Mouse (Mus musculus): ENCODE measurements around the gene Chst2. TPM values are rescaled to one million over a fixed set of nuclear protein-coding genes. Genes with fewer than 3 reads are reported as not detected.

Gene Chst2
- 3.0 and 4.4 TPM in 2 replicates for polyA plus RNA-seq (2014; fragmentation: Nextera tagmentation; extraction: Ambion mirVana)

- Histone ChIP-seq H3K4me1 (ENCODE audit: control insufficient read depth, insufficient read depth, low read length) (0 out of 2 replicates have a peak, but pooled peaks cover 6% of the 10 kb centered on the region), H3K4me2 (replicated peaks; ENCODE audit: low read depth, low read length) (peak within 1 kb of the TSS; percentile 94), H3K27me3 (ENCODE audit: control insufficient read depth, insufficient read depth, low read length) (0 out of 2 replicates have a peak, but pooled peaks cover 2% of the 10 kb centered on the region), H3K9me3 (ENCODE audit: control insufficient read depth, low read depth, low read length) (no peaks in the 10 kb centered on the region), H3K27ac (ENCODE audit: low read length) (peak within 1 kb of the TSS; percentile 72), H3K9ac (replicated peaks; ENCODE audit: low read depth, low read length) (peak within 1 kb of the TSS; percentile 61), H3K36me3 (ENCODE audit: control insufficient read depth, insufficient read depth, low read length) (no peaks in the 10 kb centered on the region), H3K4me3 (ENCODE audit: low read depth, low read length) (peak within 1 kb of the TSS; percentile 61)
- under 1% methylated on average over 102 of the region's 102 CpGs for WGBS
- peak; percentile 86 for ATAC-seq (ENCODE audit: insufficient number of reproducible peaks, insufficient read depth, low FRiP score, low read depth)
Measured at GRCm38 (mm10) chr9:95406571-95407561, at the start of gene Chst2. Gene Chst2, minus strand, starts transcription at chr9:95406722.

DNA sequence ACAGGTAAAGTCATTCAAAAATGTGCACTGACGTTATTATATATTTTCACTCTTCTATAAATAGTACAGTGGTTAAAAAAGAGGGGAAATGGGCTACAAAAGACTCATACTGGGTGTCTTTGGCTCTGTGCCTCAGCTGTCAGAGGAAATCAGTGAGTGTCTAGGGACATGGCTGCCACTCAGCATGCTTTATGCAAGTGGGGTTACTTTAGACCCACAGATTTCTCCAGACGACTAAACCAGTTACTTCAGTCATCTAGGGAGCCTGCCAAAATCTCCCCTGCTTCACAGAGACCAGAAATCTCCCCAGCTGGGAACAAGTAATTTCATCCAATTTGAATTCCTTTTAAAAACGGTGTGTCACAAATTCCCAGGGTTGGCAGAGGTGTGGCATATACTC, 45.4 kb upstream of the Chst2 start:
- Histone ChIP-seq H3K4me2 (replicated peaks; ENCODE audit: low read depth, low read length) (no peak overlapping the region), H3K4me1 (ENCODE audit: control insufficient read depth, insufficient read depth, low read length) (no peaks in the 10 kb centered on the region), H3K36me3 (ENCODE audit: control insufficient read depth, insufficient read depth, low read length) (peaks cover 3% of the 10 kb centered on the region; the same call in 1 of the 2 replicates), H3K27ac (ENCODE audit: low read length) (no peak overlapping the region), H3K4me3 (ENCODE audit: low read depth, low read length) (no peak overlapping the region), H3K9ac (replicated peaks; ENCODE audit: low read depth, low read length) (no peak overlapping the region), H3K27me3 (ENCODE audit: control insufficient read depth, insufficient read depth, low read length) (no peaks in the 10 kb centered on the region), H3K9me3 (ENCODE audit: control insufficient read depth, low read depth, low read length) (no peaks in the 10 kb centered on the region)
- WGBS = 67% methylated on average over 3 of the region's 3 CpGs
- no peak for ATAC-seq (ENCODE audit: insufficient number of reproducible peaks, insufficient read depth, low FRiP score, low read depth)

GRCm38 (mm10) chr9:95450586-95450985, 44.1 kb upstream of the Chst2 start:
- Histone ChIP-seq H3K36me3 (ENCODE audit: control insufficient read depth, insufficient read depth, low read length) (peaks cover under 1% of the 10 kb centered on the region; the same call in 1 of the 2 replicates), H3K27me3 (ENCODE audit: control insufficient read depth, insufficient read depth, low read length) (no peaks in the 10 kb centered on the region), H3K4me3 (ENCODE audit: low read depth, low read length) (no peak overlapping the region), H3K4me1 (ENCODE audit: control insufficient read depth, insufficient read depth, low read length) (no peaks in the 10 kb centered on the region), H3K4me2 (replicated peaks; ENCODE audit: low read depth, low read length) (no peak overlapping the region), H3K9ac (replicated peaks; ENCODE audit: low read depth, low read length) (no peak overlapping the region), H3K9me3 (ENCODE audit: control insufficient read depth, low read depth, low read length) (no peaks in the 10 kb centered on the region), H3K27ac (ENCODE audit: low read length) (no peak overlapping the region)
- WGBS = 92% methylated on average over 8 of the region's 8 CpGs
- ATAC-seq (ENCODE audit: insufficient number of reproducible peaks, insufficient read depth, low FRiP score, low read depth) = no peak

DNA sequence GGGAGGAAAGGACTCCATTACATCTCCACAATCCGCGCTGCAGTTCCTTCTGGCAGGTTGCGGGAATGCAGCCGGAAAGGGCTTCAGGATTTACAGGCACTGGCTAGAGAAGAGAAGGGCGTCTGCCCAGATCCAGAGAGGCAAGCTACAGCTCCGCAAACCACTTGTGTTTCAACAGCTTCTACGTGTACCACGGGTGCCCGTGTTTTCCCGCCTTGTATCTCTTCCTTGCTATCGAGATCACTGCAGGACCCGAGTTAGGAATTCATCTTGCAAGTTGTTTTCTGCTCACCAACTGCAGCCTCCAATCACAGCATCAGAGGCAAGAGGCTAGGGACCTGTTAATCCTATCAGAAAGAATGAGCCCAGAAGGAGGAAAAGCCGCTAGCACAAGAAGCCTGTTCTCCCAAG, 35.8 kb upstream of the Chst2 start:
- WGBS = 8% methylated on average over 13 of the region's 13 CpGs
- no peak for ATAC-seq (ENCODE audit: insufficient number of reproducible peaks, insufficient read depth, low FRiP score, low read depth)
- Histone ChIP-seq H3K9me3 (ENCODE audit: control insufficient read depth, low read depth, low read length) (no peaks in the 10 kb centered on the region), H3K9ac (replicated peaks; ENCODE audit: low read depth, low read length) (no peak overlapping the region), H3K4me2 (replicated peaks; ENCODE audit: low read depth, low read length) (peak overlapping the region; percentile 28), H3K27ac (ENCODE audit: low read length) (no peak overlapping the region), H3K4me1 (ENCODE audit: control insufficient read depth, insufficient read depth, low read length) (no peaks in the 10 kb centered on the region), H3K27me3 (ENCODE audit: control insufficient read depth, insufficient read depth, low read length) (no peaks in the 10 kb centered on the region), H3K4me3 (ENCODE audit: low read depth, low read length) (no peak overlapping the region), H3K36me3 (ENCODE audit: control insufficient read depth, insufficient read depth, low read length) (no peaks in the 10 kb centered on the region)

DNA sequence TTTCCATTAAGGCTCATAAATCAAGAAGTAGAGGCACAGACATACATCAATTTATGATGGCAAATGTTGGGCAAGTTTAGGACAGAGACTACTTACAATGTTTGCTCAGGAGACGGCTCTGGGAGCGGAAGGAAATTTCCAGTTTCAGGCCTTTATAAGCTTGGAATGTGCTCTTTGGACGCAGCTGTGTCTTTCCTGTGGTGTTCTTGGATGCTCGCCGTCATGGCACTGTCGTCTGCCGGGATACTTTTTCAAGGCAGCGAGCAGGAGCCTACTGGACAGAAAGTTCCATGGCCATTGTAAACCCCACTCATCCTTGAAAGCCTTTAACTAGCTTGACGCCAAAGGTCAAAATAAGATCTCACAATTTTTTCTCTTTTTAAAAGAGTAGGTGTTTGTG, 31.4 kb upstream of the Chst2 start:
- 79% methylated on average over 9 of the region's 9 CpGs for WGBS
- no peak for ATAC-seq (ENCODE audit: insufficient number of reproducible peaks, insufficient read depth, low FRiP score, low read depth)
- Histone ChIP-seq H3K9me3 (ENCODE audit: control insufficient read depth, low read depth, low read length) (no peaks in the 10 kb centered on the region), H3K4me1 (ENCODE audit: control insufficient read depth, insufficient read depth, low read length) (no peaks in the 10 kb centered on the region), H3K36me3 (ENCODE audit: control insufficient read depth, insufficient read depth, low read length) (no peaks in the 10 kb centered on the region), H3K4me2 (replicated peaks; ENCODE audit: low read depth, low read length) (no peak overlapping the region), H3K9ac (replicated peaks; ENCODE audit: low read depth, low read length) (no peak overlapping the region), H3K4me3 (ENCODE audit: low read depth, low read length) (no peak overlapping the region), H3K27ac (ENCODE audit: low read length) (no peak overlapping the region), H3K27me3 (ENCODE audit: control insufficient read depth, insufficient read depth, low read length) (no peaks in the 10 kb centered on the region)

- no peaks in the 10 kb centered on the region for H3K36me3 ChIP-seq (ENCODE audit: control insufficient read depth, insufficient read depth, low read length)
- no peak overlapping the region for H3K27ac ChIP-seq (ENCODE audit: low read length)
- no peak for ATAC-seq (ENCODE audit: insufficient number of reproducible peaks, insufficient read depth, low FRiP score, low read depth)
- 80% methylated on average over 4 of the region's 4 CpGs for WGBS
- H3K4me3 ChIP-seq (ENCODE audit: low read depth, low read length) = no peak overlapping the region
- no peaks in the 10 kb centered on the region for H3K4me1 ChIP-seq (ENCODE audit: control insufficient read depth, insufficient read depth, low read length)
- H3K4me2 ChIP-seq (replicated peaks; ENCODE audit: low read depth, low read length) = no peak overlapping the region
- H3K27me3 ChIP-seq (ENCODE audit: control insufficient read depth, insufficient read depth, low read length) = no peaks in the 10 kb centered on the region
- H3K9ac ChIP-seq (replicated peaks; ENCODE audit: low read depth, low read length) = no peak overlapping the region
- no peaks in the 10 kb centered on the region for H3K9me3 ChIP-seq (ENCODE audit: control insufficient read depth, low read depth, low read length)
Measured at GRCm38 (mm10) chr9:95436294-95436613, 29.7 kb upstream of the Chst2 start.

- no peak for ATAC-seq (ENCODE audit: insufficient number of reproducible peaks, insufficient read depth, low FRiP score, low read depth)
- Histone ChIP-seq H3K4me1 (ENCODE audit: control insufficient read depth, insufficient read depth, low read length) (no peaks in the 10 kb centered on the region), H3K27ac (ENCODE audit: low read length) (no peak overlapping the region), H3K9me3 (ENCODE audit: control insufficient read depth, low read depth, low read length) (no peaks in the 10 kb centered on the region), H3K4me2 (replicated peaks; ENCODE audit: low read depth, low read length) (no peak overlapping the region), H3K9ac (replicated peaks; ENCODE audit: low read depth, low read length) (no peak overlapping the region), H3K27me3 (ENCODE audit: control insufficient read depth, insufficient read depth, low read length) (no peaks in the 10 kb centered on the region), H3K36me3 (ENCODE audit: control insufficient read depth, insufficient read depth, low read length) (no peaks in the 10 kb centered on the region), H3K4me3 (ENCODE audit: low read depth, low read length) (no peak overlapping the region)
- whole genome bisulfite sequencing = 78% methylated on average over 20 of the region's 20 CpGs
Measured at GRCm38 (mm10) chr9:95435506-95436293, 29.2 kb upstream of the Chst2 start.

DNA sequence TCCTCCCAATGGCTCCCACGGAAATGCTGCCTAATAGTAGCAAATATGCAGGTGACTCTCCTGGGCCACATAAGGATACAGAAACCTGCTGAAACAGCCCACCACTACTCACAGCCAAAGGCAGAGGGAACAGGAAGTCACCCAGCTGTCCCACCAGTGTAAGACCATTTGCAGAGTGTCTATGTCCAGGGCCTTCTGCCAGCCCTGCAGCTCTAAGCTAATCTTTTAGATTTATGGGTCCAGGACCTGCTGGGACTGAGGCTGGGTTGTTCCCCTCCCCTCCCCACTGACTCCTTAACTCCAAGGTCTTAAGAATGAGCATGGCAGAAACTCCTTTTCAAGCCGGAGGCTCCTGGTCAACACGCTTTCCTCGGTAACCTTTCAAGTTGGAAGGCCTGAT, 21.8 kb upstream of the Chst2 start:
- H3K27ac ChIP-seq (ENCODE audit: low read length) = no peak overlapping the region
- no peaks in the 10 kb centered on the region for H3K36me3 ChIP-seq (ENCODE audit: control insufficient read depth, insufficient read depth, low read length)
- 78% methylated on average over 4 of the region's 4 CpGs for WGBS
- H3K9ac ChIP-seq (replicated peaks; ENCODE audit: low read depth, low read length) = no peak overlapping the region
- no peak overlapping the region for H3K4me2 ChIP-seq (replicated peaks; ENCODE audit: low read depth, low read length)
- H3K4me1 ChIP-seq (ENCODE audit: control insufficient read depth, insufficient read depth, low read length) = no peaks in the 10 kb centered on the region
- no peaks in the 10 kb centered on the region for H3K9me3 ChIP-seq (ENCODE audit: control insufficient read depth, low read depth, low read length)
- no peak overlapping the region for H3K4me3 ChIP-seq (ENCODE audit: low read depth, low read length)
- no peak for ATAC-seq (ENCODE audit: insufficient number of reproducible peaks, insufficient read depth, low FRiP score, low read depth)
- H3K27me3 ChIP-seq (ENCODE audit: control insufficient read depth, insufficient read depth, low read length) = no peaks in the 10 kb centered on the region
